Mouse (Mus musculus): ENCODE data around the gene Mut. TPM values are rescaled to one million over a fixed set of nuclear protein-coding genes. Genes with fewer than 3 reads are reported as not detected.
A peak's percentile ranks its signal among the peaks of the same experiment; 100 is the strongest.

Mut gene
- polyA plus RNA-seq, 1 experiment: 24.6 TPM

GRCm38 (mm10) chr17:40915499-40915898 is 19.0 kb upstream of the Mut start:
- H3K4me1 ChIP-seq (ENCODE audit: control insufficient read depth, insufficient read depth, low read length): no peaks in the 10 kb centered on the region

GRCm38 (mm10) chr17:40933985-40934384 is 500 bp upstream of the Mut start:
- no peak overlapping the region for H3K27ac ChIP-seq (ENCODE audit: insufficient read depth, low read length)
- H3K4me3 ChIP-seq (ENCODE audit: insufficient read depth, low read length): peak overlapping the region; percentile 98
- no peaks in the 10 kb centered on the region for H3K4me1 ChIP-seq (ENCODE audit: control insufficient read depth, insufficient read depth, low read length)
- TF ChIP-seq POLR2A (IDR thresholded peaks at IDR 0.05; ENCODE audit: extremely low read depth, insufficient read depth, low read length) (no peak), CTCF (IDR thresholded peaks at IDR 0.05; ENCODE audit: extremely low read depth, insufficient read depth, low read length) (no peak)

More at GRCm38 (mm10) chr17:40915499-40915898, 19.0 kb upstream of the Mut start:
- no peak overlapping the region for H3K4me3 ChIP-seq (ENCODE audit: insufficient read depth, low read length)
- H3K27ac ChIP-seq (ENCODE audit: insufficient read depth, low read length): no peak overlapping the region
- TF ChIP-seq POLR2A (IDR thresholded peaks at IDR 0.05; ENCODE audit: extremely low read depth, insufficient read depth, low read length) (no peak), CTCF (IDR thresholded peaks at IDR 0.05; ENCODE audit: extremely low read depth, insufficient read depth, low read length) (no peak)

GRCm38 (mm10) chr17:40948518-40948917 is 14.0 kb downstream of the Mut start:
- H3K4me3 ChIP-seq (ENCODE audit: insufficient read depth, low read length): no peak overlapping the region
- no peaks in the 10 kb centered on the region for H3K4me1 ChIP-seq (ENCODE audit: control insufficient read depth, insufficient read depth, low read length)
- no peak for TF ChIP-seq CTCF (IDR thresholded peaks at IDR 0.05; ENCODE audit: extremely low read depth, insufficient read depth, low read length)
- no peak for TF ChIP-seq POLR2A (IDR thresholded peaks at IDR 0.05; ENCODE audit: extremely low read depth, insufficient read depth, low read length)

GRCm38 (mm10) chr17:40977914-40978313 is 43.4 kb downstream of the Mut start:
- no peak overlapping the region for H3K4me3 ChIP-seq (ENCODE audit: insufficient read depth, low read length)
- no peaks in the 10 kb centered on the region for H3K4me1 ChIP-seq (ENCODE audit: control insufficient read depth, insufficient read depth, low read length)
- no peak overlapping the region for H3K27ac ChIP-seq (ENCODE audit: insufficient read depth, low read length)
- TF ChIP-seq CTCF (IDR thresholded peaks at IDR 0.05; ENCODE audit: extremely low read depth, insufficient read depth, low read length): no peak
- no peak for TF ChIP-seq POLR2A (IDR thresholded peaks at IDR 0.05; ENCODE audit: extremely low read depth, insufficient read depth, low read length)

More at GRCm38 (mm10) chr17:40948518-40948917, 14.0 kb downstream of the Mut start:
- no peak overlapping the region for H3K27ac ChIP-seq (ENCODE audit: insufficient read depth, low read length)

GRCm38 (mm10) chr17:40992102-40992501 is 57.6 kb downstream of the Mut start:
- Histone ChIP-seq H3K4me3 (ENCODE audit: insufficient read depth, low read length) (no peak overlapping the region), H3K4me1 (ENCODE audit: control insufficient read depth, insufficient read depth, low read length) (no peaks in the 10 kb centered on the region), H3K27ac (ENCODE audit: insufficient read depth, low read length) (no peak overlapping the region)
- no peak for TF ChIP-seq POLR2A (IDR thresholded peaks at IDR 0.05; ENCODE audit: extremely low read depth, insufficient read depth, low read length)
- no peak for TF ChIP-seq CTCF (IDR thresholded peaks at IDR 0.05; ENCODE audit: extremely low read depth, insufficient read depth, low read length)

Other genes with a start within 250 kb of the Mut start
- not detected in 2 replicates for gene Esp1, start 207.6 kb upstream of the Mut start, polyA plus RNA-seq (2012; rRNA removed)
- gene Crisp2, start 127.7 kb upstream of the Mut start, polyA plus RNA-seq (2012; rRNA removed): not detected in 2 replicates
- not detected in 2 replicates for gene Rhag, start 123.6 kb upstream of the Mut start, polyA plus RNA-seq (2012; rRNA removed)
- 0.19 and 0.42 TPM in 2 replicates for gene 9130008F23Rik, start 54.1 kb upstream of the Mut start, polyA plus RNA-seq (2012; rRNA removed)
- not detected in 2 replicates for gene Glyatl3, start 20.3 kb upstream of the Mut start, polyA plus RNA-seq (2012; rRNA removed)
- 4.3 and 4.6 TPM in 2 replicates for gene Cenpq, start 362 bp downstream of the Mut start, polyA plus RNA-seq (2012; rRNA removed)

All from cortical plate, adult 2 months (tissue).